Mouse (Mus musculus): ENCODE data around the gene Ndufa11. TPM values are rescaled to one million over a fixed set of nuclear protein-coding genes. Genes with fewer than 3 reads are reported as not detected.

Gene Ndufa11
- total RNA-seq, 2 experiments from 2014 or later, result 202 to 208 TPM

GRCm38 (mm10) chr17:56751404-56752072, 34.0 kb downstream of the Ndufa11 start:
- H3K4me3 ChIP-seq, result no peak overlapping the region
- TF ChIP-seq CTCF (IDR thresholded peaks at IDR 0.05), result no peak
- no peak for DNase-seq (ENCODE audit: extremely low spot score in 1 of 2, low spot score in 2 of 2)
- intact Hi-C loops (cut with DNase I), result no loop called here
- H3K27ac ChIP-seq, result no peak overlapping the region

DNA sequence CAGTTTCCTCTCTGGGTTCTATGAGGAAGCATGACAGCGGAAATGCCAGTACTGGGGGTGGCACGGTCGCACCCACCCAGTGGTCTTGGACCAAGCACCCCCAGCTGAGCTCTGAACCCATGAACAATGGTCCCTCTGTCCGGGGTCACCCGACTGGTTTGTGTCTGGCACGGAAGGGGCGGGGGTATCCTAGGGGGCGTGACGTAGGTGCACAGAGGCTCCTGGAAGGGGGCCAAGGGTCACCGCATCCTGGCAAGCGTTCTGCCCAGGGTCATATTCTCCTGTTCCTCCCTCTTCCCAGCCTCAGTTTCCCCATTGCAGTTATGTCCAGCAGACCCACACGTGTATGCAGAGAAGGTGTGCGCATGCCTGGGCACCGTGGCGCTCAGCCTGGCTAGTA, 35.9 kb downstream of the Ndufa11 start:
- no peak for DNase-seq (ENCODE audit: extremely low spot score in 1 of 2, low spot score in 2 of 2)
- H3K4me3 ChIP-seq, result no peak overlapping the region
- H3K27ac ChIP-seq, result no peak overlapping the region
- TF ChIP-seq CTCF (IDR thresholded peaks at IDR 0.05), result no peak
- intact Hi-C loops (cut with DNase I), result no loop called here

- Histone ChIP-seq H3K4me3 (no peak overlapping the region), H3K27ac (no peak overlapping the region)
- no peak for TF ChIP-seq CTCF (IDR thresholded peaks at IDR 0.05)
- no peak for DNase-seq (ENCODE audit: extremely low spot score in 1 of 2, low spot score in 2 of 2)
- intact Hi-C loops (cut with DNase I), result no loop called here
Observed at GRCm38 (mm10) chr17:56754271-56755185, 37.0 kb downstream of the Ndufa11 start.

DNA sequence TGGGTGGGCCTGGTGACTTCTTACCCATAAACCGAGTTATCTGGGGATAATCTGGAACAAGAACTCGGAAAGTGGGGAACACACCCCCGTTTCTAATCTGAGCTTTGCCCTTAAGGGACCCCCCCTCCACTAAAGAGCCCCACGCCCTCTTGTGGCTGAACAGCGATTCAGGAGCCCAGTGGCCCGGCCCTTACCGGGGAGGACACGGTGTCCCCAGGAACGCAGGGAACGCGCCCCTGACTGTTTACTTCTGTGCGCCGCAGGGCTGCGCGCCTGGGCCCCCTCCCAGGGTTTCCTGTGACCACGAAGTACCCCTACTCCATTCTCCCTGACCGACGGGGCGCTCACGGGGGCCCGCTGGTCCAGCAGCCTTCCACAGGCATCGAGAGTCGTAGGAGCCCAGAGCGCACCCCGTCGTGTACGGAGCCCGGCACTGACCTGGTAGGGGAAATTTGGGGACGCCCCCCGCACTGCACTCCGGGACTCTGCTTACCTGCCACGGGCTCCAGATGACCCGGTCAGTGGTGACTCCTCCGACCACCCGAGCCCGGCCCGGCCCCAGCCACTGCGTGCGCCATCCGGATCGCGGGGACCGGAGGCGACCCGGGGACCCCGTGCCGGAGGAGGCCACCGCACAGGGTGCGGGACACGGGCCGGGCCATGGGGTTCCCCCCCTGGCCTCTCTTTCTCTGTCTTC, 39.3 kb downstream of the Ndufa11 start:
- no peak for DNase-seq (ENCODE audit: extremely low spot score in 1 of 2, low spot score in 2 of 2)
- Histone ChIP-seq H3K4me3 (peak overlapping the region; percentile 36), H3K27ac (no peak overlapping the region)
- peak; percentile 41 for TF ChIP-seq CTCF (IDR thresholded peaks at IDR 0.05)
- intact Hi-C loops (cut with DNase I), result loop anchor here (1.0 kb wide), 1 partner anchor 40 kb away; the partner anchor contains the start of gene Ndufa11

GRCm38 (mm10) chr17:56757416-56758123, 40.0 kb downstream of the Ndufa11 start, which contains the start of gene Nrtn:
Gene Nrtn, minus strand, starts transcription at chr17:56757530.
- peak within 1 kb of the TSS; percentile 36 for H3K4me3 ChIP-seq
- no peak for TF ChIP-seq CTCF (IDR thresholded peaks at IDR 0.05)
- intact Hi-C loops (cut with DNase I), result loop anchor here (1.0 kb wide), 1 partner anchor 40 kb away; the partner anchor contains the start of gene Ndufa11
- H3K27ac ChIP-seq, result no peak within 1 kb of the TSS
- peak; percentile 68 to 75 for DNase-seq (ENCODE audit: extremely low spot score in 1 of 2, low spot score in 2 of 2)

DNA sequence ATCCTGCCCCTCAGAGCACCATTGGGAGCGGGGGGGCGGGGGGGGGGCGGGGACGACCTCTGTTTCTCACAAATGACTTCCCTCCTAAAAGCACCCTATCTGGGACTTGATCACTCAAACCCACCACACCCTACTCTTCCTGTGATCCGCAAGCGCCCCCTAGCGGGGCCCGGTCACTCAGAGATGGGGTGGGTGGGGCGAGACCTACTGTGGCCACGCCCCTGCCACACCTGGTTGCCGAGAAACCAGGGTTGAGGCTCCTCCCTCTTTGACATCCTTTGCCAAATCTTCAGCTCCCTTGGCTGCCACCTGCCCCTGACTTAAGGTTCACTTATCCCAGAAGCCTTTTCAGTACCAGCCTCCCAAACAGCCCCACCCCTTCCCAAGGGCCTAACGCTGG, 40.6 kb downstream of the Ndufa11 start:
- peak; percentile 60 to 64 for DNase-seq (ENCODE audit: extremely low spot score in 1 of 2, low spot score in 2 of 2)
- no peak overlapping the region for H3K27ac ChIP-seq
- peak; percentile 64 for TF ChIP-seq CTCF (IDR thresholded peaks at IDR 0.05)
- intact Hi-C loops (cut with DNase I), result no loop called here
- H3K4me3 ChIP-seq, result no peak overlapping the region

GRCm38 (mm10) chr17:56759261-56759660, 41.7 kb downstream of the Ndufa11 start:
- intact Hi-C loops (cut with DNase I), result no loop called here
- H3K4me3 ChIP-seq, result no peak overlapping the region
- no peak for TF ChIP-seq CTCF (IDR thresholded peaks at IDR 0.05)
- no peak overlapping the region for H3K27ac ChIP-seq
- no peak for DNase-seq (ENCODE audit: extremely low spot score in 1 of 2, low spot score in 2 of 2)

GRCm38 (mm10) chr17:56761077-56761476, 43.5 kb downstream of the Ndufa11 start:
- no peak overlapping the region for H3K27ac ChIP-seq
- intact Hi-C loops (cut with DNase I), result loop anchor here (5.0 kb wide), 2 partner anchors 89 to 149 kb away; partner anchors contain the start of genes Ranbp3 and Rpl36

DNA sequence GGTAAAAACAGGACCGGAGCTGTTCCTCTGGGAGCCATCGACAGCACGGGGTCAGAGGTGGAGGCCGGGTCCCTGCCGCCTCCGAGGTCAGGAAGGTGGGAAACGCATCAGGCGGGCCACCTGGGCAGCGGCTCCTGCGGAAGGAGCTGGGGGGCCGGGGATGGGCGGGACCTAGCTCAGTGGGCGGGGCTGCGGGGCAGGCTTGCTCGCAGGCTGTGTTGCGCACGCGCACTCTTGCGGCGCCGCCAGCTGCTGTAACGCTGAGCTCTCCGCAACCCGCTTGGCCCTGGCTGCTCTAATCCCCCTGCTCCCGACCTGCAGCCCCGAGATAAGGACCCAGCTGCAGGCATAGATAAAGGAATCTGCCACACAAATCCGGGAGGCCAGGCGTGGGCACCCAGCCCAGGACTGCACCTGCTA, 44.4 kb downstream of the Ndufa11 start:
- peak; percentile 82 to 89 for DNase-seq (ENCODE audit: extremely low spot score in 1 of 2, low spot score in 2 of 2)
- TF ChIP-seq CTCF (IDR thresholded peaks at IDR 0.05), result no peak
- intact Hi-C loops (cut with DNase I), result loop anchor here (2.0 to 5.0 kb wide), 3 partner anchors 45 to 150 kb away; partner anchors contain the start of genes Ndufa11, Ranbp3 and Rpl36
- peak overlapping the region; percentile 62 for H3K4me3 ChIP-seq
- H3K27ac ChIP-seq, result peak overlapping the region; percentile 92

More at GRCm38 (mm10) chr17:56761077-56761476, 43.5 kb downstream of the Ndufa11 start:
- no peak overlapping the region for H3K4me3 ChIP-seq
- DNase-seq (ENCODE audit: extremely low spot score in 1 of 2, low spot score in 2 of 2), result no peak
- no peak for TF ChIP-seq CTCF (IDR thresholded peaks at IDR 0.05)

GRCm38 (mm10) chr17:56762769-56763731, 45.5 kb downstream of the Ndufa11 start:
- peak; percentile 63 to 64 for DNase-seq (ENCODE audit: extremely low spot score in 1 of 2, low spot score in 2 of 2)
- Histone ChIP-seq H3K27ac (peak overlapping the region; percentile 92), H3K4me3 (peak overlapping the region; percentile 62)
- intact Hi-C loops (cut with DNase I), result loop anchor here (2.0 to 5.0 kb wide), 3 partner anchors 46 to 151 kb away; partner anchors contain the start of genes Ndufa11, Ranbp3 and Rpl36
- TF ChIP-seq CTCF (IDR thresholded peaks at IDR 0.05), result peak; percentile 99
